Mouse (Mus musculus) forebrain, embryonic 10.5 days (tissue): ENCODE results near the gene Ncoa3. TPM values are rescaled to one million over a fixed set of nuclear protein-coding genes. Genes with fewer than 3 reads are reported as not detected.

Source experiments
- DNase-seq: peaks from one replicate; pipeline ENCODE4 v3.0.0-alpha.2; 2017; ENCODE audit warnings: low spot score; ENCODE audit errors: extremely low spot score
- H3K27ac ChIP-seq: fragments of 300-500 bp; sonication (generic); 2 replicates; pipeline ENCODE4 v1.5.1; 2016; ENCODE audit warnings: mild to moderate bottlenecking
- H3K27me3 ChIP-seq: fragments of 300-500 bp; sonication (generic); 2 replicates; pipeline ENCODE4 v1.6.1; 2016; ENCODE audit warnings: mild to moderate bottlenecking; ENCODE audit not compliant: poor library complexity, severe bottlenecking
- H3K36me3 ChIP-seq: fragments of 300-500 bp; sonication (generic); replicated peaks from 2 replicates; pipeline ENCODE4 v1.6.1; 2016; ENCODE audit warnings: mild to moderate bottlenecking, moderate library complexity
- H3K4me1 ChIP-seq: fragments of 300-500 bp; sonication (generic); 2 replicates; pipeline ENCODE4 v1.6.1; 2016
- H3K4me3 ChIP-seq: fragments of 300-500 bp; sonication (generic); 2 replicates; pipeline ENCODE4 v1.5.1; 2016; ENCODE audit warnings: mild to moderate bottlenecking, moderate library complexity
- H3K9me3 ChIP-seq: fragments of 300-500 bp; sonication (generic); 2 replicates; pipeline ENCODE4 v1.6.1; 2016; ENCODE audit warnings: mild to moderate bottlenecking, moderate library complexity
- WGBS: fragments of 180-500 bp; shearing (Covaris S2); methylation state at CpG from one replicate; pipeline ENCODE4 v1.1.7; 2016; 5-methylcytosine and 5-hydroxymethylcytosine counted together
- polyA plus RNA-seq: library from polyadenylated mRNA; unstranded; fragments of >200 nt; fragmentation: Nextera tagmentation; extraction: Ambion mirVana; gene quantifications from 2 replicates; pipeline ENCODE4 v1.2.1, GENCODE M21; 2016

Ncoa3 gene
- polyA plus RNA-seq, 1 experiment from 2014 or later = 14.3 TPM

GRCm38 (mm10) chr2:166031120-166031929, 38.9 kb downstream of the Ncoa3 start:
- H3K9me3 ChIP-seq = no peaks in the 10 kb centered on the region
- no peaks in the 10 kb centered on the region for H3K27me3 ChIP-seq
- 0 out of 2 replicates have a peak, but pooled peaks cover 4% of the 10 kb centered on the region for H3K36me3 ChIP-seq
- peak overlapping the region; percentile 36 for H3K4me3 ChIP-seq
- peaks cover 48% of the 10 kb centered on the region for H3K4me1 ChIP-seq
- peak overlapping the region; percentile 83 for H3K27ac ChIP-seq
- peak; percentile 63 for DNase-seq
- WGBS = 35% methylated on average over 7 of the region's 7 CpGs

- 86% methylated on average over 5 of the region's 5 CpGs for WGBS
- peak overlapping the region; percentile 51; the same call in 1 of the 2 replicates for H3K27ac ChIP-seq
- H3K27me3 ChIP-seq = no peaks in the 10 kb centered on the region
- no peaks in the 10 kb centered on the region for H3K9me3 ChIP-seq
- H3K36me3 ChIP-seq = peaks cover 13% of the 10 kb centered on the region
- no peak overlapping the region for H3K4me3 ChIP-seq
- peaks cover 45% of the 10 kb centered on the region for H3K4me1 ChIP-seq
- no peak for DNase-seq
These were observed 40.2 kb downstream of the Ncoa3 start for GRCm38 (mm10) chr2:166032628-166033027.

GRCm38 (mm10) chr2:166034967-166035490, 42.6 kb downstream of the Ncoa3 start:
- Histone ChIP-seq H3K27me3 (no peaks in the 10 kb centered on the region), H3K27ac (no peak overlapping the region), H3K4me3 (no peak overlapping the region), H3K9me3 (no peaks in the 10 kb centered on the region), H3K4me1 (peaks cover 33% of the 10 kb centered on the region), H3K36me3 (peaks cover 15% of the 10 kb centered on the region)
- no peak for DNase-seq
- WGBS = 75% methylated on average over 3 of the region's 3 CpGs

- peaks cover 27% of the 10 kb centered on the region for H3K4me1 ChIP-seq
- no peaks in the 10 kb centered on the region for H3K9me3 ChIP-seq
- DNase-seq = no peak
These were observed 43.3 kb downstream of the Ncoa3 start for GRCm38 (mm10) chr2:166035725-166036124.

GRCm38 (mm10) chr2:166039681-166040080, 47.2 kb downstream of the Ncoa3 start:
- Histone ChIP-seq H3K4me3 (no peak overlapping the region), H3K27ac (no peak overlapping the region), H3K27me3 (no peaks in the 10 kb centered on the region), H3K9me3 (no peaks in the 10 kb centered on the region), H3K36me3 (peaks cover 15% of the 10 kb centered on the region), H3K4me1 (peaks cover 16% of the 10 kb centered on the region)
- no peak for DNase-seq
- 92% methylated on average over 4 of the region's 4 CpGs for WGBS

More at GRCm38 (mm10) chr2:166035725-166036124, 43.3 kb downstream of the Ncoa3 start:
- H3K36me3 ChIP-seq = peaks cover 15% of the 10 kb centered on the region
- WGBS = 59% methylated on average over 3 of the region's 3 CpGs
- H3K27me3 ChIP-seq = no peaks in the 10 kb centered on the region
- H3K4me3 ChIP-seq = no peak overlapping the region
- H3K27ac ChIP-seq = no peak overlapping the region

- WGBS = 93% methylated on average over 1 of the region's 1 CpGs
- no peak overlapping the region for H3K4me3 ChIP-seq
- H3K36me3 ChIP-seq = peaks cover 6% of the 10 kb centered on the region
- peaks cover 20% of the 10 kb centered on the region for H3K4me1 ChIP-seq
- H3K27me3 ChIP-seq = no peaks in the 10 kb centered on the region
- DNase-seq = no peak
- no peaks in the 10 kb centered on the region for H3K9me3 ChIP-seq
- H3K27ac ChIP-seq = no peak overlapping the region
These were observed 50.1 kb downstream of the Ncoa3 start for GRCm38 (mm10) chr2:166042542-166042941.

- no peaks in the 10 kb centered on the region for H3K9me3 ChIP-seq
- H3K4me3 ChIP-seq = no peak overlapping the region
- peaks cover 27% of the 10 kb centered on the region for H3K36me3 ChIP-seq
- no peak for DNase-seq
- 87% methylated on average over 2 of the region's 2 CpGs for WGBS
- H3K27ac ChIP-seq = no peak overlapping the region
- H3K4me1 ChIP-seq = peaks cover 20% of the 10 kb centered on the region
- no peaks in the 10 kb centered on the region for H3K27me3 ChIP-seq
These were observed 52.6 kb downstream of the Ncoa3 start for GRCm38 (mm10) chr2:166045006-166045405.

- no peak overlapping the region for H3K27ac ChIP-seq
- no peak overlapping the region for H3K4me3 ChIP-seq
- 83% methylated on average over 10 of the region's 10 CpGs for WGBS
- H3K36me3 ChIP-seq = peaks cover 35% of the 10 kb centered on the region
- H3K9me3 ChIP-seq = no peaks in the 10 kb centered on the region
- no peaks in the 10 kb centered on the region for H3K27me3 ChIP-seq
- peaks cover 18% of the 10 kb centered on the region for H3K4me1 ChIP-seq
- no peak for DNase-seq
These were observed 53.4 kb downstream of the Ncoa3 start for GRCm38 (mm10) chr2:166045549-166046501.

GRCm38 (mm10) chr2:166047931-166048330, 55.5 kb downstream of the Ncoa3 start:
- Histone ChIP-seq H3K4me1 (peaks cover 3% of the 10 kb centered on the region; the same call in 1 of the 2 replicates), H3K27ac (no peak overlapping the region), H3K9me3 (no peaks in the 10 kb centered on the region), H3K27me3 (no peaks in the 10 kb centered on the region), H3K36me3 (peaks cover 56% of the 10 kb centered on the region), H3K4me3 (no peak overlapping the region)
- 91% methylated on average over 4 of the region's 4 CpGs for WGBS
- DNase-seq = no peak

- no peaks in the 10 kb centered on the region for H3K27me3 ChIP-seq
- no peaks in the 10 kb centered on the region for H3K9me3 ChIP-seq
- H3K27ac ChIP-seq = no peak overlapping the region
- peaks cover 3% of the 10 kb centered on the region; the same call in 1 of the 2 replicates for H3K4me1 ChIP-seq
- no peak for DNase-seq
- 91% methylated on average over 7 of the region's 7 CpGs for WGBS
- peaks cover 65% of the 10 kb centered on the region for H3K36me3 ChIP-seq
- no peak overlapping the region for H3K4me3 ChIP-seq
These were observed 56.4 kb downstream of the Ncoa3 start for GRCm38 (mm10) chr2:166048852-166049251.

GRCm38 (mm10) chr2:166051421-166051820, 59.0 kb downstream of the Ncoa3 start:
- H3K4me1 ChIP-seq = no peaks in the 10 kb centered on the region
- no peaks in the 10 kb centered on the region for H3K27me3 ChIP-seq
- H3K4me3 ChIP-seq = no peak overlapping the region
- no peak overlapping the region for H3K27ac ChIP-seq
- WGBS = 91% methylated on average over 17 of the region's 17 CpGs
- peaks cover 91% of the 10 kb centered on the region for H3K36me3 ChIP-seq
- no peaks in the 10 kb centered on the region for H3K9me3 ChIP-seq
- DNase-seq = no peak

GRCm38 (mm10) chr2:166051966-166052365, 59.5 kb downstream of the Ncoa3 start:
- Histone ChIP-seq H3K27me3 (no peaks in the 10 kb centered on the region), H3K27ac (no peak overlapping the region), H3K4me1 (no peaks in the 10 kb centered on the region), H3K4me3 (no peak overlapping the region), H3K9me3 (no peaks in the 10 kb centered on the region), H3K36me3 (peaks cover 97% of the 10 kb centered on the region)
- WGBS = 94% methylated on average over 7 of the region's 7 CpGs
- no peak for DNase-seq
